Mouse (Mus musculus) adrenal gland, adult 18-20 months (tissue): Measurements from ENCODE around the gene Slc25a18. TPM values are rescaled to one million over a fixed set of nuclear protein-coding genes. Genes with fewer than 3 reads are reported as not detected.

ENCODE experiments used
- DNase-seq, 2 experiments: peaks; one replicate each; pipeline ENCODE4 v3.0.0; 2021 to 2022; ENCODE audit warnings: low spot score in 2 of 2
- microRNA-seq, 2 experiments: library from miRNA; unstranded; fragments of <30 nt; microRNA quantifications; one replicate each; pipeline ENCODE4 v1.2.0; 2021; ENCODE audit warnings: borderline number of aligned reads in 2 of 2
- total RNA-seq, 2 experiments: library from RNA; stranded (reverse); gene quantifications; 1 replicate in 1 of 2; 2 replicates in 1 of 2; pipeline ENCODE4 v1.2.3; 2021

Slc25a18 gene
- total RNA-seq, 2 experiments from 2014 or later = 0.26 TPM; not detected in 1

- DNase-seq = no peak
Measured at GRCm38 (mm10) chr6:120837152-120837530, 63.8 kb downstream of the Slc25a18 start.

- no peak for DNase-seq
Measured at GRCm38 (mm10) chr6:120840258-120840657, 66.9 kb downstream of the Slc25a18 start.

- DNase-seq = no peak
Measured at GRCm38 (mm10) chr6:120841754-120842153, 68.4 kb downstream of the Slc25a18 start.

Small RNA genes within 50 kb of the gene (microRNA-seq; reads per million reads assigned to microRNA genes)
- gene Gm25193 = 0 reads per million in 2 experiments

Other genes with a start within 250 kb of the Slc25a18 start
- gene Hdhd5, start 242.3 kb upstream of the Slc25a18 start, total RNA-seq = 10 to 100 TPM; 24.3 to 33.6 TPM
- gene Cecr2, start 107.2 kb upstream of the Slc25a18 start, total RNA-seq = 1 to 10 TPM; 6.1 to 7.9 TPM
- gene Atp6v1e1, start 49.2 kb downstream of the Slc25a18 start, total RNA-seq = 100 to 1,000 TPM; 269 to 456 TPM
- gene Bcl2l13, start 62.6 kb downstream of the Slc25a18 start, total RNA-seq = 10 to 100 TPM; 63.9 to 78.9 TPM
- gene Bid, start 143.3 kb downstream of the Slc25a18 start, total RNA-seq = 1 to 10 TPM; 4.5 to 4.8 TPM